Mouse (Mus musculus) lung, postnatal 4 days (tissue): ENCODE measurements at regions not wholly inside any gene's neighbourhood (a gene's known extent, or its start where the extent isn't known, plus 50 kb on each side); places are given as distances from the start of the nearest gene placed in this dataset.

Experiments
- DNase-seq, 2 experiments: peaks; one replicate each; pipeline ENCODE4 v3.0.0; 2021

DNA sequence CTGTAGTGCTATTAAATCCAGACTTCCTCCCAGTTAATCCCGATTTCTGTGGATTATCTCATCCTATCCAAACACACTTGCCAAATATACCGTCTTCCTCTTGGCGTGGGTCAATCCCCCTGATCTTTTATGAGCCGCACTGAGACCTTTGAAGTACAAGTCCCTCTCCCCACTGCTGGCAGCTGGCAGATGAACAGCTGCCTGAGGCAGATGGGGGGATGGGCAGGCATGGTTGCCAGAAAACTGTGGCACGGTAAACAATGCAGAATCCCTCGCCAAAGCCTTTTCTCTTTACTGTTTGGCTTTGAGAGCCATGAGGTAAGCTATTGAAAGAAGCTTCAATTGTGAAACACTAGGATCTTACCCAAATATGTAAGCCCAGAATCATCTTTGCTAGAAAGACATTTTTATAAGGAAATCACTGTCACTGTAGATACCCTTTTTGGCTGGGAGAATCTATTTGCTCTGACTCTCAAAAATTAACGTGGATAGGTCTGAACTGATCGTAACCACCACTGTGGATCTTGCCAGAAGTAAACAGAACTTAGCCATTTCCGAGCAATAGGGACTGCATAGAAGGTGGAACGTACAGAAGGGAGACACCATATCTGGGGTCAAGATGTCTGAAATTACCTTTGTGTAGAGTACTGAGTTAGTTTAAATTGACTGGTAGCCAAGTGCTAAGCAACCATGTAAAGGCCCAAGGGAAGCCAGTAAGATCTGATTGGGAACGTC, 221.5 kb downstream of the Ahr start:
- DNase-seq: peak; percentile 44 to 70

DNA sequence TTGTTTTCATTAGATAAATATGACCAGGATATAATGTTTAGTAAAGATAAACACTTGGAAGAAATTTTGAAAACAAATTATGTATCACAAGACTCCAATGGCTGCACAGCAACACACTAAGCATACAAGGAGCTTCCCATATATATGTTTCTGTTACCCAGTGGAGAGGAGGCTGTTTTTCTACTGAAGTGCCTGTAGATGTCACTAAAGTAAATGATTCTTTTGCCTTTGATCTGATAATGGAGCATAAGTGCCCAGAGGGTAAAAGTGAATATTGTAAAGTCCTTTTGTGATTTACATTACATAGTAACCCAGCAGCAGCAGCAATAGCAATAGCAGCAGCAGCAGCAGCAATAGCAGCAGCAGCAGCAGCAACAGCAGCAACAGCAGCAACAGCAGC, 226.3 kb downstream of the Ahr start:
- no peak for DNase-seq

DNA sequence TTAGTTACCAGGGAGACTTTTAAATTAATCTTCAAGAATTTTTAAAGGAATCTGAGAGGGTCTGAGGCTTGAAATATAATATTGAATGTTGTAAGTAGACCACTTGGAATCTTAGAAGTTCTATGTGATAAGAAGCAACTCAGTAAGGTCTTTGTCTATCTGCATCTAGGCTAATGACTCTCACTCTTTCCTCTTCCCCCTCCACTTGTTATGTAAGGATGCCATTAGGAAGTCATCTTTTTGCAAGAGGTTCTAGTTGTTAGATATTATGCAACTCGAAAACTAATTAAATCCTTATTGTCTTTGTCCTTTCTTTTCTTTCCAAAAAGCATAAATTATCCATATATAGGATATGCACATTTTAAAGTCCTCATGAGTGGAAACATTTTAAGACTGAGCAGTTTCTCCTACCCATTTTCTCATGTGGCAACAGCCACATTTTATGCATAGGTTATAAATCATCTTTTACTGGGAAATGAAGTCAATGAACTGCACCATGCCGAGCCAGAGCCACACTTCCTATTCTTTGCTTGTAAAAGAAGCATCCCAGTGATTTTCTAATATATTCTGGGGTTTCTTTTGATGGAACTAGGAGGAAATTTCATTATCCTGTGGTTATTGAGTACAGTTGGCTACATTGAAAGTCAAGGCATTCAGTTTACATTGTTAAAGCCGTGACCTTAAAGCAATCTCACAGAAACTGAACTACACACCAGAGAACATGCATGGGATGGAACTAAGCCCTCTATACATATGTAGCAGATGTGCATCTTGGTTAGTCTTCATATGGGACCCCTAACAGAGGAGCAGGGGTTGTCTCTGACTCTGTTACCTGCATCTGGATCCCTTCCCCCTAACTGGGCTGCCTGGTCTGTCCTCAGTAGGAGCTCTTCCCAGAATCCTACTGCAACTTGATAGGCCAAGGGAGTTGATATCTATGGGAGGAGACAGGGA, 230.8 kb downstream of the Ahr start:
- no peak for DNase-seq

DNA sequence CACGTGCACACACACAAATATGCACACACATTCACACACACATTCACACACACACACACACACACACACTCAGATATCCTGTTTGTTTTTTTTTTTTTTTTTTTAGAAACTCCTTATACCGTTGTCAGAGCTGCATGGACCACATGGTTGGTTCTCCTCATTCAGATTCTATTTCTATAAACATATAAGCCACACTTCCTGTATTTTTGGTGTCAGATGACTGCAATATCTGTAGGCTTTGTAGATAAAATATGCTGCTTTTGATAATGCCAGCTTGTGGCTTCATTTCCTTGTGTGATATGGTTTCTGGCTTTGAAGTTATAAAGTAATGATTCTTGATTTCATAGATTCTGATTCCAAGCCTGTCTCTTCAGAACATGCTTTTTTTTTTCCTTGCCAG, 231.7 kb downstream of the Ahr start:
- DNase-seq: no peak

DNA sequence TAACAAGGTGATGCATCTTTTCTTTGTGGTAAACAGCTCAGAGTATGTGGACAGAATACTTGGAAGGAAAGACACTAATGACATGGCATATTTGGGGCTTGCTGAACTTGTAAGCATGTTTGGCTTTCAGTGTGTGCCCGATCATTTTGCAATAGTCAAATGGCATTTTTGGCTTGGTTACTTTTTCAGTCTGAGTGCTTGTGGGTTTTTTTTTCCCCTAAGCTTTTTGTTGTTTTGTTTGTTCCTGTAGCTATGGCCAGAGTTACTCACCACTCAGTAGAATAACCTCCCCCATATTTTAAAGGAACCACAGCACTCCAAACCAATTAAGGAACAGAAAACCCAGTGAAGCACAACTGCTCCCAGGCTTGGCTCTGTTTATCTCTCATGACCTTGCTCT, 240.2 kb downstream of the Ahr start:
- DNase-seq: no peak

DNA sequence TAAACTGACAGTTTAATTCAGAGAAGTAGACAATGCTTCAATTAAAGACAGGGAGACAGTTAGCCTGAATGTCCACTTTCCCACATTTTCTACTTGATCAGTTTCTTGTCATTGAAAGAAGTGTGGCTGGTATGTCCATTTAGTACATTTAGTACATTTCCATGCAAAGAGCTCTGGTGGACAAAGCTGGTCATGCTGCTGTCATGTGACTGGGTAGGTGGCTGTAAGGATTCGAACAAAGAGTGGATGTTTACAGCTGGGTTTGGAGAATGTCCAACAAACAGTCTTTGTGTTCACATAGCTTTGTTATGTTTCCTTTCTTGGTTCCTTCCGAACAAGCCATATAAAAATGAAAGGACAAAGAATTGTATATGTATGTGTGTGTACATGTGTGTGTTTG, 241.3 kb downstream of the Ahr start:
- peak in 1 of 2 experiments; percentile 18 for DNase-seq

DNA sequence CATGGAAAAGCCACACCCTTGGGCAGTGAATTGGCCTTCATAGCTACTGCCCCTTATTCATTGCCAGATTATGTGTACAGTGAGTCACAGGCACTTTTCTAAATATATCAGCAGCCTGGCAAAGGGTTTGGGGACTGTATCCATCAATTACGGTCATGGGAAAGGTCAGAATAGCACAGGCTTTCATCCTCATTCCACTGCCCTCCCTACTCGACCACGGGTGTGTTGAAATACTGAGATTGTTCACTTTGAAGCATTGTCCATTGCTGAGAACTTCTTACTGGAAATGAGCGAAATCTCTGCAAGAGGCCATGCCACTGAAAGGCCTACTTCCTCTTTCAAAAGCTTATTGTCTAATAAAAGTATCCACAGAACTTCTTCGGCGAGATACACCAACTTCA, 242.9 kb downstream of the Ahr start:
- DNase-seq: peak in 1 of 2 experiments; percentile 16

DNA sequence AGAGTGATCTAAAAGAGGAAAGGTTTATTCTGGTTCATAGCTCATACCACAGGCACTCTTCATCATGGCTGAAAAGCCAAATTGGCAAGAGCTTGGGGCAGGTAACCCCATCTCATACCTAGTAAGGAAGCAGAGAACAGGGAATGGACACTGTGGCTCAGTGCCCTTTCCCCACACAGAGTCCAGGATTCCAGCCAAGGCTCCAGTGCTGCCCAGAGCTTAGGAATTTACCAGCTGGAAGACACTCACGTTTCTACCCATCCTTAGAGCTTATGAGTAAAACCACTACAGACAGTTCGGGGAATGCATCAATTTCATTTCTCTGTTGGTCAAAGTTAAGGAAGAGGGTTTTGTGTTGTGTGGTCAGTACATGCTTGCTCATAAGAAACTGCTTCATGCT, 241.0 kb downstream of the Snx13 start:
- no peak for DNase-seq

DNA sequence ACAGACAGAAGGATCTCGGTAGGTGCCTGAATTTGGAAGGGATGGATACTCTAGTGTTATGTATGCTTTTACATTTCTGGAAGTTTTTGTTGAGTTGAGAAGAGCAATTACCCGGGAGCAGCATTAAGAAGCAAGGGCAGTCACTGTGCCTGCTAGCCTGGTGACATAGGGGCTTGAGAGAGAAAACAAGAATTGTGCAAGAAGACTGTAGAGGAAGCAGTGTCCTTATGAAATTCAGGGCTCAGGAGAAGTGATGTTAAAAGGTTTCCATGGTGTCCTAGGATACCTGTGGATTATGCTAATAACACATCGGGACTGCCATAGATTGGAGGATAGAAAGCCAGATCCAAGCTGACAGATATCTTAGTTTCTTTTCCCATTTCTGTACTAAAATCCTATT, 240.6 kb downstream of the Snx13 start:
- DNase-seq: no peak

DNA sequence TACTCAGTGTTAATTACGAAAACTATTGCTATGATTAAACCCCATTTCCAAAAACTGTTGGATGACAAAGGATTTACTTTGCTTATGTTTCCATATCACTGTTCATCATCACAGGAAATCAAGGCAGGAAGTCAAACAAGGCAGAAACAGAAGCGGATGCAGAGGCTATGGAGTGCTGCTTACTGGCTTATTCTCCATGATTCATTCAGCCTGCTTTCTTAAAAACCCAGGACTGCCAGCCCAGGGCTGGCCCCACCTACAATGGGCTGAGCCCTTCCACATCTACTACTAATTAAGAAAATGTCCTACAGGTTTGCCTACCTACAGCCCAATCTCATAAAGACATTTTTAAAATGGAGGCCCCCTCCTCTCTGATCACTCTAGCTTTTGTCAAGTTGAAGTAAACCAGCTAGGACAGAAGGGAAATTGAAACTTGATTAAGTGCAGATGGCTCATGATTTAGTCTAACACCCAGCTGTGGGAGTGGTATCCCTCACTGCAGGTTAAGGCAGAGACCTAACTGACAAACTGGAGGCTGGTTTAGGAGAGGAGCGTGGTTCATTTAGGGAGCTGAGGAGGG, 240.1 kb downstream of the Snx13 start:
- peak in 1 of 2 experiments; percentile 14 for DNase-seq

DNA sequence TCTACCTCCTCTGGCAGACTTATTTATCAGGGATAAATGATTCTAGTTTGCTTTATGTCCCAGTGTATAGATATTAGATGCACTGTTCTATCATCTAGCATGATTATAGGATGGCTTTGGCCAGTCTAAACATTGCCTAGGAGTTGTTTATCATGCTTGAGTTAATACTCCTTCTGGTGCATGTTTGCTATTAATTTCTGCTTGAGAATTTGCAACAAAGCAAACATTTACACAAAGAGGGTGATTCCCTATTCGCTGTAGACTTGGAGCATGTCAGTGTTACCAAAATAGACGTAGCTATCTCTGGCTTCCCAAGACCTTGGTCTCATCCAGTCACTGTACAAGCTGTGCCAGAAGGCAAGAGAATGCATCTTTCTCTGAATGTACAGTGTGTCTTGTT, 237.4 kb downstream of the Snx13 start:
- DNase-seq: peak in 1 of 2 experiments; percentile 14

DNA sequence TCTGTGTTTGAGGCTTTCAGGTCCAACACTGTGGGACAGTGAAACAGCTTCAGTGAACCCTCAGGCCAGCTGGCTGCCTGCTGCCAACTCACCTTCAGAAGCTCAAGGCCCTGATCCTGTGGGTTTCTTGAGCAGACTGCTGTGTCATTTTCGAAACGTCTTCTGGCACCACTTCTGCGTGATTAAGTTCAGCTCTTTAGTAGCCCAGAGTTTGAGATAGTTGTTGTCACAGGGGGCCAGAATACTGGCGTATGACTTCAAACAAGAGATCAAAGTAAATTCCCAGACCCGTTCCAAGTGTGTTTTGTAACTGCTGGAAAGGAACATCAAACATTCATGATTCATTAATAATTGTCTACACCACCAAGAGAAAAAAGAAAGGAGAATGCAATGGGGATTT, 236.9 kb downstream of the Snx13 start:
- peak; percentile 17 to 25 for DNase-seq

DNA sequence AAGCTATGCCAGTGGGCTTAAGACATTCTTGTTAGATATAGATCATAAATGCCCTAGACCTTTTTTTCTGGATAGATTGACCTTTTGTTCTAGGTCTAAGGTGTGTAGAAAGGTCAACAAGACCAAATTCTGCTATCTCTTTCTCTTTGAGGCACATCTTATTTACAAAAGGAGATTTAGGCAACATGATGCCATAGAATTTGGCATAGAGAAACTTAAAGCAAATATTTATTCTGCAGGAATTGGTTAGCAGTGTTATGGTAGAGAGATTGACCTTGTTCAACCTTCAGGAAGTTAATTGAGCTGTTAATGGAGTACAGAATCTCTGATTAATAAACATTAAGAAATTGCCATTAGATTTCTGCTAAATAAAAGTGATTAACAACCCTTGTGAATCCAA, 236.4 kb downstream of the Snx13 start:
- no peak for DNase-seq

DNA sequence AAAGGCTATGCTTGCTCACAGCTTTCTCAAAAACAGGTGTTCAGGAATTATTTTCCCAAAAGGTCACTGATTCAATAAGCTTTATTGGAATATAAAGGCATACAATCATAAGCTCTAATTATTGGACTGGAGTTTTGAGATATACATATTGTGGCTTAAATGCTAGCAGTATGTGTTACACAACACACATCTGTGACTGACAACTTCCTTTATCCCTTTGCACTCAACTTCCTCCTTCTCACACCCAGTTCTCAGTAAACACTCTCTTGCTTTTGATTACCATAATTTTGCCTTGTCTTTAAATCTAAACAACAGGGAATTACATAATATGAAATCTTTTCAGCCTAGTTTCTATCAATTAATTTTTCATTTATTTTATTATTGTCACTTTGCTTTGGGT, 222.5 kb downstream of the Snx13 start:
- no peak for DNase-seq

DNA sequence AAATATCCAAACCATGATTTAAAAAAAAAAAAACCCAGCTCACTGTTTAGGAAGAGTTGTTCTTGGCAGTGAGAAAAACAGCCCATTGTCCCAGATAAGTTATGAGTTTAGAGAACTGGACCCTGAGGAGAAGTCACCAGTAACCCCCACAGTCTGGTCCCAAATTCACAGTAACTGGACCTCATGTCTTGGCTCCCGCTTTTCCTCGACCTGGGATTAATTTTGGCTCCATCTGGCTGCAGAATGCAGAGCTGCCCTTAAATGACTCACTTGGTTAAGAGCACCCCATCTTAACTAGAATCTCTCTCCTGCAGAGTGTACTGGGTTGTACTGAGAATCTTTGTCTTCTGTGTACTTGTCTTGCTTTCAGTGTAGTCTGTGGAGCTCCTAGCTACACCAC, 221.0 kb downstream of the Snx13 start:
- no peak for DNase-seq

DNA sequence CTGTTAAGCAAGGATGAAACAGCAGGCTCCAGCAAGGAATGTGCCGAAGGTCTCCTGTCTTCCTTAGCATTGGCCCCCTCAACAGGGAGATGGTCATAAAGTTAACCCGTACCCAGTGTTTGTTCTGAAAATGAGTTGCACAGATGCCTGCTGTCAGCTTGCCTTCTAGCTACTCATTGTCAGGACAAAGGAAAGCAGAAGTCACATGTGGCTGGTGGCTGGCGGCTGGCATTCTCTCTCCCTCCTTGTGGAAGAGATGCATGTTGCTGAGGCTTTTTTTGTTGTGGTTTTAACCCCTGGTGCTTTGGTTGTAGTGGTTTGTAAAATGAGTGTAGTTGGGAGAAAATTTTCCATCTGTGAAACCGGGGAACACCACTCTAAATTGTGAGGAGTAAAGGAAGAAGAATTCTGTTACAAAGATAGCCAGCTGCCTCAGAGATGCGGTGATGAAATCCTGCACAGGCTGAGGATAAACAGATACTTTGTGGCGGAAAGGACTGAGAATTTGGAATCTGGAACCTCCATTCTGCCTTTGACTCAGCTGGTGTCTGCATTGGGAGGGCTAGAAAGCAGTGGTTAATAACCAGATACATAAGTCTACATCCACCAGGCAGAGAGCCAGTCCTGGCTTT, 220.2 kb downstream of the Snx13 start:
- no peak for DNase-seq

DNA sequence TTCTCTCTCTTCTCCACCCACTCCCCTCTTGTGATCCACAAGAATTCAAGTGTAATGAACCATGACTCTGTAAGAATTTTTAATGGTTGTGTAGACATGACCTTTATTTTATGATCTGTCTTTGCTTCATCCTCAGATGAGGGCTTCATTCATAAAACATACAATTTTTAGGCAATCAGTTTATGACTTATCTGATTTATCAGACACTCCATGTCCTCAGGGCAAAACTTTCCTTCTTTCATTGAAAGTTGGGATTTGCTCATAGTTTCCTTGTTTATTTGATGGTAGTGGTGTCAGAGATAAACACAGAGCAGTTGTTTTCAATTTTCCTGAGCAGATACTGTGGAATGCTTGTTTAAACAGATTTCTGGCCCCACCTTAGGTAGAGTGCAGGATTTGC, 212.8 kb downstream of the Snx13 start:
- no peak for DNase-seq

DNA sequence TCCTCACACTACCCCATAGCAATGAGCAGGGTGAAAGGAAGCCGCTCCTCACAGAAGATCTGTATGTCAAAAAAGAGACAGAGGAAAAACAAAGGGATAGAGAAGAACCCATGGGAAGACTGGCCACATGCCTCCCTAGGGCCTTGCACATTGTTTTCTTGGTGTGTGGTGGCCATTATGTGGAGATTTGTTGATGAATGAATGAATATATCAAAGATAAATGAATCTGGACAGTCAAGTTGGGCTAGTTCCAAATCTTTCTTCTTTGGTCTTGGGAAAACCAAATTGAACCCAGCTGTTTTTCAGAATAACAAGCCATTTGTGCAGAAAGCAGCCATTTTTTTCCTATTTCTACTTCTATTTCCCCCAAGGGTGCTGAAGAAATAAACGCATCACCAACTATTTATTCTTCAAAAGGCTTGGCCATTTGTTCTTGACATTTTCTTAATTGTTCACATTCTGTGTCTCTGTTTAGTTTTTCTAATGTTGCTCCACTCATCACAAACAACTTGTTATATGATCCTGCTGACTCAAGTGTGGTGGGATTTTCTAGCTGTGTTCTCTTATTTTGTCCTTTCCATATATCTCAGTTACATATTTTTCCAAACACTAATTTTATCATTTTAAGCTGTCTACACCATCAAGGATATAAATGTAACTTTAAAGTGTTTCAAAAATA, 208.9 kb downstream of the Snx13 start:
- DNase-seq: no peak

DNA sequence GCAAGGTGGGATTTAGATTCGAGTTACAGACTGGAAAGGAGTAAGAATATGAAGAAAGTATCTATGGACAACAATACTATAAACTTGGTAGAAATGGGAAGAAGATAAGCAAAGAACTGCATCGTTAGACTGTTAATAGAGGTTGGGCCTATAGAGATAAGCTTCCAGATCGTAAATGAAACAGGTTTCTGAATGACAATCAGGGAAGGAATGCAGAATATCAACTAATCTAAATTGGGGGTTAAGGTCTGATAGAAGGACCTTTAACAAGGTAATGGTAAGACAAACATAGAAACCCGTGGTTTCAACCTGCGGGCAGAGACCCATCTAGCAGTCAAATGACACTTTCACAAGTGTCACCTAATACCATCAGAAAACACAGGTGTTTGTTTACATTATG, 201.5 kb downstream of the Snx13 start:
- DNase-seq: no peak

DNA sequence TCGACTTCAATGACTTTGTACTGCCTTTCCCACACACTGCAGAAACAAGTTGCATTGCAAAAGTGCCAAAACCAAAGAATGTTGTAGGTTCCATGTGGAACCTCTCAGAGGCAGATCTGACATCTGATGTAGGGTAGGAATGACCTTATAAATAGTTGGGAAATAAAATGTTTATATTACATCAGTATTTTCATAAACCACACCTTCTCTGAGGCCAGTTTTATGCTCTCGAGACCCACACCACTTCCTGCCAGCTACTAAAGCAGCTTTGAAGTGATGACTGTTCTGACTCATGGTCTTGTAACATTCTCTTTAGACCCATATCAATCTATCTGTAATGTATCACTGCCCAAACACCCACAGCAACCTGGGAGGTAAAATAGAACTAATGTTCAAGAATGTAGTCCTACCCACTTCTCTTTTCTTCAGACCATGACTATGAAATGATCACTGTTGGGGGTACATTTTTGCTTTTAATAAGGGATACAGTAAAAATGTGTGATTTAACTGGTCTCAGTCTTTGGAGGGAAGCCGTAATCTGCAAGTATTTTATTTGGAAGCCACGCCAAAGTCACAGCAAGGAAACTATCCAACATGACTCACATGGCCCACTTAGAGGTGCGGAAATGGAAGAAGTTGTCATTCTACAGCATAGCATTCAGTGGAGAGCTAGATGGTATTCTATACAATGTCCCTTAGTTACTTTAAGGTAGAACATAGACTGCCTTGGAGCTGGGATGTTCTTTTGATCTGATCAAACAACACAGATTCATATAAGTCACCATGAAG, 199.4 kb downstream of the Snx13 start:
- peak; percentile 23 to 30 for DNase-seq

DNA sequence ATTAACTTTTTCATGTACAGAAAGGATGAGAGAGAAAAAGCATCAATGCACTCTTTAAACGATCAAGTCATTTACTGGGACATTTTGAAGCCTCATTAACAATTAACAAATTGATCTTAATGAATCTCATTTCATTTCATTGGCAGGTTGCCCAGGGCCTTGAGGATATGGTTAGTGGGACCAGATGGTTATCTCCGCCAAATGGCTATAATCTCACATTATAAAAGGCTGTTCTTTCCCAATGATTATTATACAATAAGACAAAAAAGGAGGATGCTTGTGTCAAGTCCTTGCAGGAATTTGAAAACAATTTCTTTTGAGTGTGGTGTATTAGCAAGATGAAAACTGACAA, 185.3 kb downstream of the Snx13 start:
- DNase-seq: no peak
